Mouse (Mus musculus) brain, embryonic 14.5 days (tissue): ENCODE measurements around the gene Ndufb11.

Experiments
- CTCF ChIP-seq: fragments of 200-500 bp; IDR thresholded peaks from 2 replicates; pipeline ENCODE4 v1.5.1; 2012; ENCODE audit warnings: inconsistent platforms, mild to moderate bottlenecking, moderate library complexity, borderline replicate concordance; ENCODE audit not compliant: insufficient read depth, insufficient read length; ENCODE audit errors: extremely low read depth
- POLR2A ChIP-seq: fragments of 200-500 bp; IDR thresholded peaks from 2 replicates; pipeline ENCODE4 v1.6.1; 2012; ENCODE audit warnings: mild to moderate bottlenecking, inconsistent platforms, borderline replicate concordance; ENCODE audit not compliant: poor library complexity, insufficient read depth, insufficient read length, severe bottlenecking; ENCODE audit errors: extremely low read depth

DNA sequence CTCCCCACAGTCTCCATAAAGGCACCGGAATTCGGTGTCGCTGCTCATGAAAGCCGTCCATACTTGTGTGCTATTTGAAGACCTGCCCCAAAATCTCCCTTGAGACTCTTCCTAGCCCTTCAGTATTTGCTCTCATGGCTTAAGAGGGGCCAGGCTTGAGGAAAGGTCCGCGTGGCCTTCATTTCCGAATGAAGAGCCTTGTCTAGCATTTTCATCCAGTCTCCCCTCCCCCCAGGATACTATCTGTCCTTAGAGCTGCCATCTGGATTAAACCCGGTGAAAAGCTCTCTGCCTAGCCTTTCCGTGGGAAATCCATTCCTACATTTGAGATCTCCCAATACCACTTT, 46.0 kb upstream of the Ndufb11 start:
- TF ChIP-seq POLR2A (no peak), CTCF (no peak)
